Mouse (Mus musculus): ENCODE data around the gene Faf1.
"Not testable (repeated sequence)": the region's sequence is repeated elsewhere in the genome, so short reads cannot be mapped to it uniquely, and the experiment has no call there.

Faf1 gene

GRCm38 (mm10) chr4:109665101-109665981 is 11.0 kb upstream of the Faf1 start:
- peak; percentile 51 for DNase-seq (ENCODE audit: low spot score)

GRCm38 (mm10) chr4:109665982-109666460 is 10.4 kb upstream of the Faf1 start:
- DNase-seq (ENCODE audit: low spot score), result peak; percentile 30

DNA sequence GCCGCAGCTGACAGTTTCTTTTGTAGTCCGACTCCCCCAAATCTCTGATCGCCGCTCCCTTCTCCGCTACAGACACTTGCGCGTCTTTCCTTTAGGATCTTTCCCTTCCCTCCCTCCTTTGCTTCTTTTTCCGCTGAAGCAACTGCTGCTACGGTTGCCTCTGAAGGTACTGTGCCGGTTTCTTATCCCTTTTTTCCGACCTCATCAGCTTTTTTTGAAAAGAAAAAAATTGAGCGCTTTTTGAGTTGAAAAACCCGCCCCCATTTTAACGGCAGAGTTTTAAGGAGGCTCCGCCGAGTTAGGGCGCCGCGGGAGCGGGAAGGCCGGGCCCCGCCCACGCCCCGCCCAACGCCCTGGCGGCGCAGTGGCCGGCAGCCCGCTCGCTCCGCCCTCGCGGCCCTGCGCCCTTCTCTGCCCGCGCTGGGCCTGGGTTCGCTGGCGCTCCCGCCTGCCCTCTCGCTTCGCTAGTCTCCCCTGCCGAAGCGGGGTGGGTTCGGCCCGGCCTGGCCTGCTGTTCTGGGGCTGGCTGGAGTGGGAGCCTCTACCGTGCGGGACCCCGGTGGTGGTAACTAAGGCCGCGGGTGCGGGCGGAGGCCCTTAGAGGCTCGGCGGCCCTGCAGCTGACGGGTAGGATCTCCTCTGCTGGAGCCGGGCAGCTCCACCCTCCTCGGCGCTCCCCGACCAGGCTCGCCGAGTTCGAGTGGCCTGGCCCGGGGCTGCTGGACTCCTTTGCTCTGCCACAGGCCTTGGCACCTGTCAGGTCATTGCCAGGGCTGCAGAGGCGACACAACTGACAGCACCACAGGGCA is 9.7 kb upstream of the Faf1 start, which contains the start of gene Cdkn2c:
TSS of gene Cdkn2c (minus strand) at position 729 of the 809 bp plus-strand sequence.
- peak; percentile 84 for DNase-seq (ENCODE audit: low spot score)

DNA sequence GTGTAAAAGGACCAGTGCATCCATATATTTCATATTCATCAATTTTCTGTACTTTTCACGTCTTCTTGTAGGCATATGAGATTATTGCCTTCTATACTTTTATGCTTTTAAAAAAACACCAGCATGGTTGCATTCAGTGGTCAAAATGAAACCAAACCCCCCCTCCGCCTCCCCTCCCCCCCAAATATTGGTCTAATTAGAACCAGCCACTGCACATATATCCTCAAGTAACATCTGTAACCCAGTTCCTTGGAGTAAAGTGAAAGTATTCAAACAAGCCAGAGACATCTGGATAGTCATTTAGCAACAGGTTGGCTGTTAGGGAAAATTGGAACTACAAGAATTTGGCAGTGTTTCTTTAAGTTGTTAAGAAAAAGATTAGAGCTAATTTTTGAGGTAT is 8.9 kb upstream of the Faf1 start:
- DNase-seq (ENCODE audit: low spot score), result no peak

DNA sequence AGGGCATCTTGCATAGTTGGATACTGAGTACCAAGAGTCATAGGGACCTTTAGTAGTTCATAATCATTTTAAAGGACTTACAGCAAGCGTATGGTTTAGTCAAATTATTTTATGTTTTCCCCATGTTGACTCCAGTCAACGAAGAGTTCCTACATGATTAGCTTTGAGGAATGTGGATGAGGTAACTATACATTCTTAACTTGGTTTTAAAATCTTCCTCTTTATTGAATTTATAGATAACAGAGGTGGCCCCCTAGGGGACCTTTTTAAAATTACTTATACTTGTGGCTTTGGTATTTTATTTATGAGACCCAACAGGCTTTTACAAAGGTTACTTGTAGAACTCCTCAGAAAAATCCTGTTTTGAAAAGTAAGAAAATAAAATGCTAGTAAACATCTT is 6.2 kb upstream of the Faf1 start:
- DNase-seq (ENCODE audit: low spot score), result no peak

DNA sequence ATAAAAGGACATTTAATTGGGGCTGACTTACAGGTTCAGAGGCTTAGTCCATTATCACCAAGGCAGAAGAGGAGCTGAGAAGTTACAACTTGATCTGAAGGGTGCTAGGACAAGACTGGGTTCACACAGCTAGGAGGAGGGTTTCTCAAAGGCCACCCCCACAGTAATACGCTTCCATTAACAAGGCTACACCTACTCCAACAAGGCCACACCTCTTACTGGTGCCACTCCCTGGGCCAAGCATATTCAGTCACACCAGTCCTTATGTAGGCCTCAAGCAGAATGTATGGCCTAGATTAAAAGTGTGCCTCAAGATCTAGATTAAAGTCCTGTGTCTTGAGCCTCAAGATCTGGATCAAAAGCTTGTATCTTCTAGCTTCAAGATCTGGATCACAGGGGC is 4.4 kb upstream of the Faf1 start:
- no peak for DNase-seq (ENCODE audit: low spot score)

DNA sequence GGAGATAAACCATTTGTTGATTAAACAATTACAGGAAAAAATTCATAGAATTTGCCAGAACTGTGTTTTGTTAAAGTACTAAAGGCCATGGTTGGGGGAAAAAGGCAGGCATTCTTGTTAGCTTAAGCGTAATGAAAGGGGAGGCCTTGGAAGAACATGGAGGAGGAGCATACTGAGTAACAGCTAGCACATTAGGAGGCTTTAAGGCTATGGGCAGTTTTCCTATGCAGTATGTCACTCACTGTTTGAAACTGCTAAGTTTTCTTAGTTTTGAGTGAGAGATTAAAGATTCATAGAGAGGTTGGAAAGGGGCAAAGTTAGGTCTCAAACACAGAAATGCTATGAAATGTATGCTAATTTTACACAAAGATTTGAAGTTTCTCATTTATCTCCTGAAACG is 2.3 kb upstream of the Faf1 start:
- no peak for DNase-seq (ENCODE audit: low spot score)

GRCm38 (mm10) chr4:109677221-109677620 is 833 bp downstream of the Faf1 start:
- DNase-seq (ENCODE audit: low spot score), result no peak

GRCm38 (mm10) chr4:109683561-109683960 is 7.2 kb downstream of the Faf1 start:
- DNase-seq (ENCODE audit: low spot score), result no peak

GRCm38 (mm10) chr4:109692674-109693073 is 16.3 kb downstream of the Faf1 start:
- no peak for DNase-seq (ENCODE audit: low spot score)

GRCm38 (mm10) chr4:109700727-109701126 is 24.3 kb downstream of the Faf1 start:
- DNase-seq (ENCODE audit: low spot score), result not testable (repeated sequence)

- DNase-seq (ENCODE audit: low spot score), result peak; percentile 54
These were observed 27.2 kb downstream of the Faf1 start for GRCm38 (mm10) chr4:109703568-109703967.

- no peak for DNase-seq (ENCODE audit: low spot score)
These were observed 29.0 kb downstream of the Faf1 start for GRCm38 (mm10) chr4:109705349-109705748.

DNA sequence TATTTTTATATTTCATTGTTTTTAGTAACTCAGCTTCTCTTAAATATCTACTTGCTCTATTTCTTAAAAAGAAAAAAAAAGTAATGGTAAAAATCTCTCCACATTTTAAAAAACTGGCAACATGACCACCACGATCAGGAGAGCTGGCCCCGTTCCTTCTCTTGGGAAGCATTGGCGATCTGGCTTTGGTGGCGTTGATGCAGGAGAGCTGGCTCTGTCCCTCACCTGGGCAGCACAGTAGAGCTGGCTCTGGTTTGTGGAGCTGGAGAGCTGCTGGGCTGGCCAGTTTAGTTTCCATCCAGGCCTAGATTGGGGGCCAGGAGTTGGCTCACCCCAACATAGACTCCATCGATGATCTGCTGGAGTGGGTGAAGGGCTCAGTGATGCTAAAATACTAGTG is 42.9 kb downstream of the Faf1 start:
- no peak for DNase-seq (ENCODE audit: low spot score)

GRCm38 (mm10) chr4:109729281-109729680 is 52.9 kb downstream of the Faf1 start:
- DNase-seq (ENCODE audit: low spot score), result peak; percentile 49

GRCm38 (mm10) chr4:109735754-109736153 is 59.4 kb downstream of the Faf1 start:
- DNase-seq (ENCODE audit: low spot score), result no peak

DNA sequence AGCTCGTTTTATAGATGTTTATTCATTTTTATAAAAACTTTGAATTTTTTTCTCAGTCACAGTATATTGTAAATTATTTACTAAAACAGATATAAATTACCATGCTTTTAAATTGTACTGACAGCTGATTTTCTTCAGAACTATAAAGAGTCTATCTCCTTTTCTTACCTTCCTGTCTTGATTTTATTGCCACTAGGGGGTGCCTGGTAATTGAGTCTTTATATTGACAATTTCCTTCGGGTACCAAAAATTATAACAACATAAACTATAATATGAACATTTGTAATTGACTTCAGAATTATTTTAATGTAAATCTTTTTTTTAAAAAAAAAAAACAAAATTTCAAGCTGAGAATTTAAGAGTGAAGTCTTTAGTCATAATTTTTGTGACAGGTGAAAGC is 67.6 kb downstream of the Faf1 start:
- DNase-seq (ENCODE audit: low spot score), result no peak

DNA sequence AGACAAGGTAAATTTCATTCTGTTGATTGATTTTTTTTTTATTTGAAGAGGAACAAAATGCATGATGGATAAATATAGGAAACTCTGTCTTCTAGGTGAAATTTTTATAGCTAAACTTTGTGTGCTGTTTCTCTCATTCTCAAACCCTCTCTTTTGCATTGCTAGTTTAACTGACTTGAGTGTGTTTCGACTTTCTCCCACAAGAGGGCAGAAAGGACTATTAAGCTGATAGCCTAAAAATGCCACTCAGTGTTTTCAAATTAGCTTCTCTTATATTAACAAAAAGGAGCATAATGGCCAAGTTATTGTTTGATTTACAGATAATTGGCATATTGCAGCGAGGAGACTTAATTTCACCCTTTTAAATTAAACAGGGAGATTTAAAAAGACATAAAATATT is 82.6 kb downstream of the Faf1 start:
- peak; percentile 28 for DNase-seq (ENCODE audit: low spot score)

DNA sequence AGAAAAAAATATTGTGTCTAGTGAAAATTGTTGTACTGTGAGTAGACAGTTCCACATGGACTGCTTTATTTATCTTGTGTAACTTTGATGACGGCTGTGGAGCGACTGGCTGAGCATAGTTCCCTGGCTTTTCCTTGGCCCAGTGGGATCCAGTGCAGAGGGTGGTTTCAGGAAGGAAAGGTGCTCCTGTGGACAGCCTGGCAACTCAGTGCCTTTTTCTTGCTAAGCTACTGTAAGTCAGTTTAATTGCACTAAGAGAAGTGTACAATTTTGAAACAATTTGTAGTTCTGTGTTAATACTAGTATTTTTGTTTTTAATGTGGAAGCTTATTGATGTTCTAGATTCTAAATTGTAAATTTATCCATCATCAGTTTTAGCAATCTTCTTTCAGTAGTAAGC is 83.5 kb downstream of the Faf1 start:
- no peak for DNase-seq (ENCODE audit: low spot score)

- no peak for DNase-seq (ENCODE audit: low spot score)
These were observed 84.1 kb downstream of the Faf1 start for GRCm38 (mm10) chr4:109760501-109760900.

DNA sequence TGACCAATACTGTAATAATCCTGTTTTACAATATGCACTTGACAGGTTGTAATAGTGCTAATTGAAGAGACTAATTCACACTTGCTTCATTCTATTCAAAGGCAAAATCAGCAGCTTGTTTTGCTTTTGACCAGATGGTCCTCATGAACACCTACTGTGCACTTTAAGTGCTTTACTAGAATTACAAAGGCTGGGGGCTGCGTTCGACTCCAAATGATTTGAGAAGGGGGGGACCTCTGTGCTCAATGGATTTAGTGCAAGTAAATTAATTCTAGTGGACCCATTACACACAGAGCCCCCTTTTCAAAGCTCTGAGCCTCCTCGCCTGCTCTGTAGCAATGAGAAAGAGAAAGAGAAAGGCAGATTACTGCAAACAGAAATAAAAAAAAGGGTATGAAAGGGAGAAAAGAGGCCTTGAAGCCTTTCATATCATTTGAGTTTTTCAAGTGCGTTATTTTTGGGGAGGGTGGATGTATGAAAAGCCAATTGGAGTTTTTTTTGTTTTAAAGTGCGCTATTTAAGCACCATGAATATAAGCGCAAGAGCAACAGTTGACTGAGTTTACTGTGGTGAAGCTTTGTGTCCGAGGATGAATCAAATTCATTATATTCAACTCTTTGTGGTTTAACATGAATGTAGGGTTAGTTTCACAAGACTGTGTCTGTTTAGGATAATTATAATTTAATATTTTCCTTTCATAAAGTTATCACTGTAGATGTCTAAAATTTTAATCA is 86.5 kb downstream of the Faf1 start:
- no peak for DNase-seq (ENCODE audit: low spot score)

DNA sequence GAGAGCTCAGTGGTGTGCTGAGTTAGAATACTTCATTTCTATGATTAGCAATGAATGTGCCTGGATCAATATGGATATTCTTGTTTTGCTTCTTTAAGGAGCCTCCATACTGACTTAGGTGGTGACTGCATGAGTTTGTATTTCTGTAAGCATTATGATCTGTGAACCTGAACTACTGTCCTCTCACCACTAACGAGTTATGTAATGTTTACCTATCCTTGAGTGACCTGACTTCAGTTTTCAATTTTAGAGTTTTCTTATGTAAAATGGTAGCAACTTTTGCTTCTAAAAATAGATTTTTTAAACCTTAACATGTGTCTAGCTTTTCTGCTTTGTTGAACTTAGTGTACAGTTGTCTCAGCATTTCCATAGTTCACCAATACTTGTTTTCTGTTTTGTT is 92.7 kb downstream of the Faf1 start:
- DNase-seq (ENCODE audit: low spot score), result no peak
